8 mouse cellular contexts compared by ENCODE assay signal in genomic region chr11:119078691-119079444, GRCm38 (mm10). TPM values are rescaled to one million over a fixed set of nuclear protein-coding genes. Genes with fewer than 3 reads are reported as not detected.
DNase-seq lines count a peak whose midpoint lies in the region; ATAC-seq and TF ChIP-seq lines count a peak whose summit lies in the region.

No protein-coding gene starts in this region.

- peak overlapping the region; percentile 32 for H3K9ac ChIP-seq in embryonic facial prominence, embryonic 11.5 days (replicated peaks; ENCODE audit: low read length)
- H3K9ac ChIP-seq in hindbrain, embryonic 11.5 days (ENCODE audit: low read depth, low read length) = no peak overlapping the region
- peak overlapping the region; percentile 51 for H3K9ac ChIP-seq in stomach, postnatal 0 days (ENCODE audit: low read length)

- WGBS in embryonic facial prominence, embryonic 11.5 days = 2% methylated on average over 20 of the region's 27 CpGs
- WGBS in hindbrain, embryonic 11.5 days = 2% methylated on average over 20 of the region's 27 CpGs
- WGBS in stomach, postnatal 0 days = 15% methylated on average over 25 of the region's 27 CpGs

- no peak for TF ChIP-seq CTCF in stomach, postnatal 0 days (IDR thresholded peaks at IDR 0.05; ENCODE audit: low read depth)

- H3K9me3 ChIP-seq in embryonic facial prominence, embryonic 11.5 days (replicated peaks; ENCODE audit: control insufficient read depth, low read length) = no peaks in the 10 kb centered on the region
- H3K9me3 ChIP-seq in hindbrain, embryonic 11.5 days (ENCODE audit: control insufficient read depth, low read length) = no peaks in the 10 kb centered on the region
- H3K9me3 ChIP-seq in stomach, postnatal 0 days (ENCODE audit: control insufficient read depth, low read length) = no peaks in the 10 kb centered on the region

- peak; percentile 47; the same call in 1 of the 2 replicates for ATAC-seq in embryonic facial prominence, embryonic 11.5 days (replicated peaks; ENCODE audit: insufficient number of reproducible peaks, low FRiP score, low TSS enrichment, low read depth)
- peak; percentile 76 for ATAC-seq in hindbrain, embryonic 11.5 days (ENCODE audit: low FRiP score)
- ATAC-seq in stomach, postnatal 0 days (ENCODE audit: low FRiP score, low TSS enrichment) = peak; percentile 38

- H3K4me1 ChIP-seq in embryonic facial prominence, embryonic 11.5 days (ENCODE audit: control insufficient read depth, insufficient read depth, low read length) = peaks cover 42% of the 10 kb centered on the region
- H3K4me1 ChIP-seq in hindbrain, embryonic 11.5 days (replicated peaks; ENCODE audit: control insufficient read depth, insufficient read depth, low read length) = peaks cover 37% of the 10 kb centered on the region
- H3K4me1 ChIP-seq in stomach, postnatal 0 days (replicated peaks; ENCODE audit: control insufficient read depth, insufficient read depth) = peaks cover 17% of the 10 kb centered on the region

- TF ChIP-seq EP300 in stomach, postnatal 0 days (optimal IDR thresholded peaks at IDR 0.05) = no peak

- no peaks in the 10 kb centered on the region; the same call in 1 of the 2 replicates for H3K36me3 ChIP-seq in embryonic facial prominence, embryonic 11.5 days (replicated peaks; ENCODE audit: control insufficient read depth, insufficient read depth, low read depth, low read length)
- no peaks in the 10 kb centered on the region; the same call in 1 of the 2 replicates for H3K36me3 ChIP-seq in hindbrain, embryonic 11.5 days (ENCODE audit: control insufficient read depth, insufficient read depth, low read length)
- peaks cover 13% of the 10 kb centered on the region for H3K36me3 ChIP-seq in stomach, postnatal 0 days (ENCODE audit: control insufficient read depth, insufficient read depth, low read length)

- H3K4me3 ChIP-seq in embryonic facial prominence, embryonic 11.5 days (ENCODE audit: low read depth, low read length) = no peak overlapping the region
- no peak overlapping the region for H3K4me3 ChIP-seq in hindbrain, embryonic 11.5 days (ENCODE audit: low read depth, low read length)
- H3K4me3 ChIP-seq in stomach, postnatal 0 days (ENCODE audit: low read depth, low read length) = 0 out of 2 replicates have a peak overlapping the region, but pooled peaks have one; percentile 10

- H3K27me3 ChIP-seq in embryonic facial prominence, embryonic 11.5 days (ENCODE audit: control insufficient read depth, insufficient read depth, low read length) = peaks cover 48% of the 10 kb centered on the region
- H3K27me3 ChIP-seq in hindbrain, embryonic 11.5 days (ENCODE audit: control insufficient read depth, insufficient read depth, low read length) = peaks cover 45% of the 10 kb centered on the region
- H3K27me3 ChIP-seq in stomach, postnatal 0 days (ENCODE audit: control insufficient read depth, insufficient read depth, low read length) = no peaks in the 10 kb centered on the region

- H3K27ac ChIP-seq in embryonic facial prominence, embryonic 11.5 days (replicated peaks; ENCODE audit: low read depth, low read length) = no peak overlapping the region
- no peak overlapping the region for H3K27ac ChIP-seq in hindbrain, embryonic 11.5 days (ENCODE audit: low read depth, low read length)
- peak overlapping the region; percentile 56 for H3K27ac ChIP-seq in stomach, postnatal 0 days (replicated peaks)

- DNase-seq in ovary, postnatal 36 days (ENCODE audit: low spot score) = peak; percentile 81
- DNase-seq in ovary, postnatal 10 days (ENCODE audit: low spot score) = no peak
- DNase-seq in embryonic facial prominence, embryonic 11.5 days (ENCODE audit: low spot score) = peak; percentile 39
- DNase-seq in hindbrain, embryonic 11.5 days (ENCODE audit: low spot score) = peak; percentile 68
- peak; percentile 57 to 61 for DNase-seq in layer of hippocampus, postnatal 14 days (ENCODE audit: low spot score in 2 of 2)
- DNase-seq in lung, postnatal 36 days = peak; percentile 65
- peak; percentile 65 for DNase-seq in stomach, postnatal 0 days (ENCODE audit: low spot score)
- no peak for DNase-seq in thymus, adult 18-20 months

- peak overlapping the region; percentile 13; the same call in 1 of the 2 replicates for H3K4me2 ChIP-seq in embryonic facial prominence, embryonic 11.5 days (ENCODE audit: low read depth, low read length)
- peak overlapping the region; percentile 17; the same call in 1 of the 2 replicates for H3K4me2 ChIP-seq in hindbrain, embryonic 11.5 days (replicated peaks; ENCODE audit: low read depth, low read length)
- peak overlapping the region; percentile 42 for H3K4me2 ChIP-seq in stomach, postnatal 0 days (replicated peaks; ENCODE audit: low read depth)

RNA-seq across cellular contexts. Expression of gene Cbx4, which starts 7.2 kb away (rescaled TPM):
- 4.4 and 4.8 TPM in 2 replicates for polyA plus RNA-seq in embryonic facial prominence, embryonic 11.5 days (2014; fragmentation: Nextera tagmentation; extraction: Ambion mirVana)
- 5.4 and 7.1 TPM in 2 replicates for polyA plus RNA-seq in hindbrain, embryonic 11.5 days (2014; fragmentation: Nextera tagmentation; extraction: Ambion mirVana)
- total RNA-seq in layer of hippocampus, postnatal 14 days (2021) = 10 to 100 TPM; 59.1 to 59.4 TPM
- polyA plus RNA-seq in stomach, postnatal 0 days (2015; fragmentation: Nextera tagmentation; extraction: Ambion mirVana) = 9.6 and 11.2 TPM in 2 replicates

RNA-seq across cellular contexts. Expression of gene Cbx8, which starts 38.1 kb away (rescaled TPM):
- 10.3 and 12.2 TPM in 2 replicates for polyA plus RNA-seq in embryonic facial prominence, embryonic 11.5 days (2014; fragmentation: Nextera tagmentation; extraction: Ambion mirVana)
- polyA plus RNA-seq in hindbrain, embryonic 11.5 days (2014; fragmentation: Nextera tagmentation; extraction: Ambion mirVana) = 9.1 and 9.3 TPM in 2 replicates
- 10 to 100 TPM; 15.0 to 15.2 TPM for total RNA-seq in layer of hippocampus, postnatal 14 days (2021)
- 4.6 and 5.1 TPM in 2 replicates for polyA plus RNA-seq in stomach, postnatal 0 days (2015; fragmentation: Nextera tagmentation; extraction: Ambion mirVana)

RNA-seq across cellular contexts. Expression of gene Cbx2, which starts 56.1 kb away (rescaled TPM):
- 87.1 and 91.8 TPM in 2 replicates for polyA plus RNA-seq in embryonic facial prominence, embryonic 11.5 days (2014; fragmentation: Nextera tagmentation; extraction: Ambion mirVana)
- polyA plus RNA-seq in hindbrain, embryonic 11.5 days (2014; fragmentation: Nextera tagmentation; extraction: Ambion mirVana) = 44.4 and 54.5 TPM in 2 replicates
- 1 to 10 TPM; 3.6 to 4.2 TPM for total RNA-seq in layer of hippocampus, postnatal 14 days (2021)
- polyA plus RNA-seq in stomach, postnatal 0 days (2015; fragmentation: Nextera tagmentation; extraction: Ambion mirVana) = 5.1 and 5.3 TPM in 2 replicates

Comparison
In these comparisons a context has a peak if more than half of its experiments do, and no peak if none do; other contexts are left out.
1. DNase-seq: peak in ovary, postnatal 36 days (single experiment), embryonic facial prominence, embryonic 11.5 days (single experiment), hindbrain, embryonic 11.5 days (single experiment), layer of hippocampus, postnatal 14 days (2 of 2), lung, postnatal 36 days (single experiment) and stomach, postnatal 0 days (single experiment); none in ovary, postnatal 10 days (single experiment) and thymus, adult 18-20 months (0 of 2).
2. Peak in every context shown above with its lines, with median percentiles within 50 percentile points of each other: ATAC-seq and H3K4me2 ChIP-seq.